Mouse (Mus musculus) neural tube, embryonic 11.5 days (tissue): ENCODE data around the gene Grin3a. TPM values are rescaled to one million over a fixed set of nuclear protein-coding genes. Genes with fewer than 3 reads are reported as not detected.

Experiments used
- ATAC-seq: fragments of 200-750 bp; cut with Nextera tagmentation; 2 replicates; pipeline ENCODE4 v1.8.0; 2017; ENCODE audit warnings: moderate number of reproducible peaks, mild to moderate bottlenecking, moderate TSS enrichment, moderate library complexity; ENCODE audit not compliant: insufficient read depth, low FRiP score, low TSS enrichment
- DNase-seq: peaks from one replicate; pipeline ENCODE4 v3.0.0-alpha.2; 2015; ENCODE audit warnings: low spot score
- H3K27ac ChIP-seq: fragments of 300-500 bp; sonication (generic); 2 replicates; pipeline ENCODE4 v1.5.1; 2014; ENCODE audit warnings: low read depth, mild to moderate bottlenecking, low read length
- H3K27me3 ChIP-seq: fragments of 300-500 bp; sonication (generic); 2 replicates; pipeline ENCODE4 v1.6.1; 2014; ENCODE audit warnings: mild to moderate bottlenecking, low read length, mixed read lengths; ENCODE audit not compliant: control insufficient read depth, insufficient read depth
- H3K36me3 ChIP-seq: fragments of 300-500 bp; sonication (generic); 2 replicates; pipeline ENCODE4 v1.6.1; 2014; ENCODE audit warnings: mild to moderate bottlenecking, low read length, moderate library complexity, mixed read lengths; ENCODE audit not compliant: control insufficient read depth, insufficient read depth
- H3K4me1 ChIP-seq: fragments of 300-500 bp; sonication (generic); 2 replicates; pipeline ENCODE4 v1.6.1; 2014; ENCODE audit warnings: low read length, mixed read lengths; ENCODE audit not compliant: control insufficient read depth, insufficient read depth
- H3K4me2 ChIP-seq: fragments of 300-500 bp; sonication (generic); 2 replicates; pipeline ENCODE4 v1.6.1; 2014; ENCODE audit warnings: low read depth, mild to moderate bottlenecking, moderate library complexity
- H3K4me3 ChIP-seq: fragments of 300-500 bp; sonication (generic); 2 replicates; pipeline ENCODE4 v1.5.1; 2014; ENCODE audit warnings: low read depth, low read length
- H3K9ac ChIP-seq: fragments of 300-500 bp; sonication (generic); 2 replicates; pipeline ENCODE4 v1.6.1; 2014; ENCODE audit warnings: mild to moderate bottlenecking, low read length
- H3K9me3 ChIP-seq: fragments of 300-500 bp; sonication (generic); 2 replicates; pipeline ENCODE4 v1.6.1; 2016; ENCODE audit warnings: low read length; ENCODE audit not compliant: control insufficient read depth
- WGBS: fragments of 180-500 bp; shearing (Covaris S2); extraction: QIAGEN DNeasy Blood & Tissue Kit; methylation state at CpG from one replicate; pipeline ENCODE4 v1.1.7; 2014; 5-methylcytosine and 5-hydroxymethylcytosine counted together
- polyA plus RNA-seq: library from polyadenylated mRNA; unstranded; fragments of >200 nt; fragmentation: Nextera tagmentation; extraction: Ambion mirVana; gene quantifications from 2 replicates; pipeline ENCODE4 v1.2.1, GENCODE M21; 2014

Gene Grin3a
- polyA plus RNA-seq, 1 experiment from 2014 or later, result 2.6 TPM

GRCm38 (mm10) chr4:49662231-49662630 lies 183.3 kb downstream of the Grin3a start:
- WGBS, result 89% methylated on average over 4 of the region's 4 CpGs
- Histone ChIP-seq H3K4me1 (no peaks in the 10 kb centered on the region), H3K27me3 (no peaks in the 10 kb centered on the region), H3K9ac (no peak overlapping the region), H3K27ac (no peak overlapping the region), H3K4me3 (no peak overlapping the region), H3K9me3 (no peaks in the 10 kb centered on the region), H3K36me3 (0 out of 2 replicates have a peak, but pooled peaks cover 2% of the 10 kb centered on the region), H3K4me2 (no peak overlapping the region)
- DNase-seq (no peak), ATAC-seq (no peak)

- 93% methylated on average over 9 of the region's 9 CpGs for WGBS
Measured at GRCm38 (mm10) chr4:49661664-49662063, 183.9 kb downstream of the Grin3a start.

GRCm38 (mm10) chr4:49659421-49659820 lies 186.1 kb downstream of the Grin3a start:
- no peak for DNase-seq
- H3K9ac ChIP-seq, result no peak overlapping the region
- H3K27ac ChIP-seq, result no peak overlapping the region
- 100% methylated on average over 1 of the region's 1 CpGs for WGBS
- ATAC-seq, result no peak
- H3K4me3 ChIP-seq, result no peak overlapping the region
- H3K36me3 ChIP-seq, result peaks cover 5% of the 10 kb centered on the region; the same call in 1 of the 2 replicates
- no peaks in the 10 kb centered on the region for H3K9me3 ChIP-seq
- no peak overlapping the region for H3K4me2 ChIP-seq
- H3K27me3 ChIP-seq, result no peaks in the 10 kb centered on the region
- H3K4me1 ChIP-seq, result no peaks in the 10 kb centered on the region

More at GRCm38 (mm10) chr4:49661664-49662063, 183.9 kb downstream of the Grin3a start:
- ATAC-seq (no peak), DNase-seq (no peak)
- Histone ChIP-seq H3K9me3 (no peaks in the 10 kb centered on the region), H3K4me1 (no peaks in the 10 kb centered on the region), H3K4me3 (no peak overlapping the region), H3K4me2 (no peak overlapping the region), H3K27me3 (no peaks in the 10 kb centered on the region), H3K9ac (no peak overlapping the region), H3K36me3 (0 out of 2 replicates have a peak, but pooled peaks cover 2% of the 10 kb centered on the region), H3K27ac (no peak overlapping the region)

GRCm38 (mm10) chr4:49639913-49640312 lies 205.6 kb downstream of the Grin3a start:
- Histone ChIP-seq H3K36me3 (peaks cover 2% of the 10 kb centered on the region; the same call in 1 of the 2 replicates), H3K9ac (no peak overlapping the region), H3K27me3 (no peaks in the 10 kb centered on the region), H3K27ac (no peak overlapping the region), H3K4me3 (no peak overlapping the region), H3K4me1 (no peaks in the 10 kb centered on the region), H3K4me2 (no peak overlapping the region), H3K9me3 (no peaks in the 10 kb centered on the region)
- ATAC-seq, result no peak
- no peak for DNase-seq
- 83% methylated on average over 2 of the region's 2 CpGs for WGBS

- Histone ChIP-seq H3K9ac (no peak overlapping the region), H3K4me3 (no peak overlapping the region), H3K4me1 (no peaks in the 10 kb centered on the region; the same call in 1 of the 2 replicates), H3K9me3 (no peaks in the 10 kb centered on the region), H3K4me2 (no peak overlapping the region), H3K27ac (no peak overlapping the region), H3K36me3 (peaks cover 2% of the 10 kb centered on the region; the same call in 1 of the 2 replicates), H3K27me3 (no peaks in the 10 kb centered on the region)
- ATAC-seq (no peak), DNase-seq (no peak)
- 94% methylated on average over 11 of the region's 11 CpGs for WGBS
Measured at GRCm38 (mm10) chr4:49637821-49638220, 207.7 kb downstream of the Grin3a start.

GRCm38 (mm10) chr4:49632139-49632481 lies 213.4 kb downstream of the Grin3a start:
- no peaks in the 10 kb centered on the region for H3K36me3 ChIP-seq
- peak overlapping the region; percentile 86 for H3K9ac ChIP-seq
- DNase-seq (no peak), ATAC-seq (no peak)
- H3K4me3 ChIP-seq, result peak overlapping the region; percentile 78
- H3K4me1 ChIP-seq, result no peaks in the 10 kb centered on the region; the same call in 1 of the 2 replicates
- H3K4me2 ChIP-seq, result peak overlapping the region; percentile 92
- H3K27ac ChIP-seq, result peak overlapping the region; percentile 76
- no peaks in the 10 kb centered on the region for H3K9me3 ChIP-seq
- no peaks in the 10 kb centered on the region for H3K27me3 ChIP-seq
- under 1% methylated on average over 30 of the region's 30 CpGs for WGBS

GRCm38 (mm10) chr4:49631319-49632138 lies 214.0 kb downstream of the Grin3a start, which contains the start of gene Rnf20:
Rnf20 (plus strand) TSS chr4:49632006.
- Histone ChIP-seq H3K9ac (peak within 1 kb of the TSS; percentile 86), H3K4me2 (peak within 1 kb of the TSS; percentile 92), H3K4me1 (no peaks in the 10 kb centered on the region; the same call in 1 of the 2 replicates), H3K27ac (peak within 1 kb of the TSS; percentile 76), H3K9me3 (no peaks in the 10 kb centered on the region), H3K36me3 (no peaks in the 10 kb centered on the region), H3K27me3 (no peaks in the 10 kb centered on the region), H3K4me3 (peak within 1 kb of the TSS; percentile 78)
- 4% methylated on average over 37 of the region's 37 CpGs for WGBS
- peak; percentile 96 for DNase-seq
- ATAC-seq, result peak; percentile 97

GRCm38 (mm10) chr4:49628941-49629340 lies 216.6 kb downstream of the Grin3a start:
- Histone ChIP-seq H3K36me3 (no peaks in the 10 kb centered on the region), H3K4me2 (no peak overlapping the region), H3K27me3 (no peaks in the 10 kb centered on the region), H3K27ac (no peak overlapping the region), H3K9ac (no peak overlapping the region), H3K4me1 (no peaks in the 10 kb centered on the region; the same call in 1 of the 2 replicates), H3K4me3 (no peak overlapping the region), H3K9me3 (no peaks in the 10 kb centered on the region)
- WGBS, result 84% methylated on average over 5 of the region's 5 CpGs
- no peak for DNase-seq
- ATAC-seq, result no peak

GRCm38 (mm10) chr4:49626973-49627372 lies 218.6 kb downstream of the Grin3a start:
- H3K27me3 ChIP-seq, result no peaks in the 10 kb centered on the region
- ATAC-seq (no peak), DNase-seq (peak; percentile 64)
- no peaks in the 10 kb centered on the region for H3K4me1 ChIP-seq
- WGBS, result 7% methylated on average over 3 of the region's 3 CpGs
- no peak overlapping the region for H3K4me3 ChIP-seq
- no peaks in the 10 kb centered on the region for H3K9me3 ChIP-seq
- no peak overlapping the region for H3K27ac ChIP-seq
- no peaks in the 10 kb centered on the region for H3K36me3 ChIP-seq
- H3K4me2 ChIP-seq, result no peak overlapping the region
- H3K9ac ChIP-seq, result no peak overlapping the region
